Mouse (Mus musculus) ES-E14 (cell line): ENCODE measurements around the gene Mc3r. TPM values are rescaled to one million over a fixed set of nuclear protein-coding genes. Genes with fewer than 3 reads are reported as not detected.

Experiments
- DNase-seq: peaks from one replicate; pipeline ENCODE4 v3.0.0-alpha.2; 2013; ENCODE audit warnings: low read depth, low spot score
- H3K27ac ChIP-seq: 2 replicates; pipeline ENCODE4 v1.5.1; 2012; ENCODE audit warnings: low read depth, mild to moderate bottlenecking, low read length, moderate library complexity, mixed read lengths; ENCODE audit not compliant: poor library complexity, insufficient read depth, severe bottlenecking
- H3K36me3 ChIP-seq: 2 replicates; pipeline ENCODE4 v1.6.1; 2012; ENCODE audit warnings: mild to moderate bottlenecking, low read length, moderate library complexity, mixed read lengths; ENCODE audit not compliant: control insufficient read depth, poor library complexity, insufficient read depth, severe bottlenecking
- H3K4me1 ChIP-seq, 2 experiments: fragments of 150-350 bp in 1 of 2; sonication (generic) in 1 of 2; 2 replicates each; pipeline ENCODE4 v1.6.1; 2012; ENCODE audit warnings: low read length in 2 of 2, mild to moderate bottlenecking in 1 of 2, mixed read lengths in 1 of 2; ENCODE audit not compliant: control insufficient read depth in 2 of 2, insufficient read depth in 2 of 2, poor library complexity in 1 of 2
- H3K4me3 ChIP-seq, 2 experiments: fragments of 150-350 bp in 1 of 2; sonication (generic) in 1 of 2; 2 replicates each; pipeline ENCODE4 v1.5.1; 2012; ENCODE audit warnings: low read length in 2 of 2, low read depth in 1 of 2, mild to moderate bottlenecking in 1 of 2, mixed read lengths in 1 of 2; ENCODE audit not compliant: insufficient read depth in 1 of 2, poor library complexity in 1 of 2, severe bottlenecking in 1 of 2
- H3K9ac ChIP-seq: 2 replicates; pipeline ENCODE4 v1.6.1; 2012; ENCODE audit warnings: low read depth, mild to moderate bottlenecking, low read length, mixed read lengths; ENCODE audit not compliant: poor library complexity, insufficient read depth, severe bottlenecking
- H3K9me3 ChIP-seq: fragments of 150-350 bp; sonication (generic); 2 replicates; pipeline ENCODE4 v1.6.1; 2012; ENCODE audit warnings: low read depth, mild to moderate bottlenecking, low read length; ENCODE audit not compliant: control insufficient read depth, insufficient read depth
- CHD2 ChIP-seq: IDR thresholded peaks from 2 replicates; pipeline ENCODE4 v1.6.1; 2014; ENCODE audit warnings: mild to moderate bottlenecking, low read depth, low read length, inconsistent platforms
- HCFC1 ChIP-seq: IDR thresholded peaks from 2 replicates; pipeline ENCODE4 v1.6.1; 2012; ENCODE audit warnings: low read length, inconsistent platforms, borderline replicate concordance; ENCODE audit not compliant: insufficient read depth
- MAFK ChIP-seq: IDR thresholded peaks from 2 replicates; pipeline ENCODE4 v1.6.1; 2014; ENCODE audit warnings: mild to moderate bottlenecking, low read depth, low read length, inconsistent platforms; ENCODE audit not compliant: insufficient read depth
- ZC3H11A ChIP-seq: IDR thresholded peaks from 2 replicates; pipeline ENCODE4 v1.6.1; 2012; ENCODE audit warnings: low read depth, mild to moderate bottlenecking, inconsistent platforms, low read length, borderline replicate concordance
- ZNF384 ChIP-seq: IDR thresholded peaks from 2 replicates; pipeline ENCODE4 v1.6.1; 2012; ENCODE audit warnings: low read depth, low read length, inconsistent platforms
- in situ Hi-C, 2 experiments: fragments of 600-800 bp; cut with MboI; formaldehyde crosslinking; loops; one replicate each; pipeline ENCODE4 v1.15.1; 2025; ENCODE audit warnings: low sequenced_read_pairs in 2 of 2, inconsistent platforms in 1 of 2; ENCODE audit not compliant: unreplicated experiment in 2 of 2
- total RNA-seq: library from RNA; depleted of rRNA; stranded (reverse); fragments of 300-350 nt; gene quantifications from 2 replicates; pipeline ENCODE4 v1.2.3, GENCODE M21; 2012

Gene Mc3r
- total RNA-seq, 1 experiment: not detected

DNA sequence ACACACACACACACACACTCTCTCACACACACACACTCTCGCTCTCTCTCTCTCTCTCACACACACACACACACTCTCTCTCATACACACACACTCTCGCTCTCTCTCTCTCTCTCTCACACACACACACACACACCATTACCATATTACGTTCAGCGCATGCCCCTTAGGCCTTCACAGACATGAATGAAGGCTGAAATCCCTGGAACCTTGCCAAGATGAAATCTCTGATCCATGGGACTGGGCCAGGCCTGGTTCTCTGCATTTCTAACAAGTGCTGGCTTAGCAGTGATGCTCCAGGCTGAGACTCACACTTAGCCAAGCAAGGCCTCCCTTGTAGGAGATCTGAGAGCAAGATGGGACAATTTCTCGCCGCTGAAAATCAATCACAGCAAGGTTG is 8.1 kb downstream of the Mc3r start:
- in situ Hi-C loops: no loop called here
- no peak for DNase-seq
- no peaks in the 10 kb centered on the region for H3K36me3 ChIP-seq
- H3K4me3 ChIP-seq: no peak overlapping the region
- H3K4me1 ChIP-seq: peaks cover 0 to 7% of the 10 kb centered on the region in 2 experiments; a peak in 1 of 4 replicates
- TF ChIP-seq ZC3H11A (no peak), MAFK (no peak), CHD2 (no peak), HCFC1 (no peak), ZNF384 (no peak)
- no peak overlapping the region for H3K9ac ChIP-seq
- H3K9me3 ChIP-seq: no peaks in the 10 kb centered on the region
- peak overlapping the region; percentile 8; the same call in 1 of the 2 replicates for H3K27ac ChIP-seq

GRCm38 (mm10) chr2:172256956-172257355 is 8.7 kb downstream of the Mc3r start:
- TF ChIP-seq HCFC1 (no peak), ZC3H11A (no peak), MAFK (peak; percentile 42; the same call in 1 of the 2 replicates)
- DNase-seq: no peak
- H3K9ac ChIP-seq: no peak overlapping the region
- H3K36me3 ChIP-seq: no peaks in the 10 kb centered on the region
- in situ Hi-C loops: no loop called here
- peaks cover 0 to 7% of the 10 kb centered on the region in 2 experiments; a peak in 1 of 4 replicates for H3K4me1 ChIP-seq
- peak overlapping the region in 1 of 2 experiments; percentile 23; a peak in 2 of 4 replicates for H3K4me3 ChIP-seq
- H3K9me3 ChIP-seq: no peaks in the 10 kb centered on the region
- no peak overlapping the region for H3K27ac ChIP-seq

DNA sequence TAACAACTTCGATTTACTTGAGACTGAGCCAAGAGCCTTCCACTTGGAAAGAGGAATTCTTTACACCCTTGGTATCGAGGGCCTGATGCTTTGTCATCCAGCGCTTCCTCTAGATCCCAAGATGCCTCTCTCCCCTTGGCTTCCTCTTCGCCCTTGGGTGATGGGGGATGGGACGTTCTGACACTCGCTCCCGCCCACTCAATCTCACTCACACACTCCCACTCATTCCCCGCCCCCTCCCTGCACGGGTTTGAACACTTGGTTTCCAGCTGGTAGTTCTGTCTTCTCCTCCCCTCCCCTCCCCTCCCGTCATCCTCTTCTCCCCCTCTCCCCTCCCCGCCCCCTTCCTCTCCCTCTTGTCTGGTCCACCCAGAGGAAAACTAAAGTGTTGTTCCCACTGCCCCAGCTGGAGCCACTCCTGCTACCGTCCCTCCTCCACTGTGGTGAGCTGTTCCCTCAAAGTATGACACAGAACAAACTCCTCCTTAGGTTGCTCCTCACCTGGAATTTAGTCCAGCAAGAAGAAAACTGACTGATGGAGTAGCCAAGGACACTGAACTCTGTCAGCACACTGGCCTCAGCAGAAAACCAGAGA is 9.3 kb downstream of the Mc3r start:
- Histone ChIP-seq H3K9ac (no peak overlapping the region; the same call in 1 of the 2 replicates), H3K4me1 (peaks cover 0 to 7% of the 10 kb centered on the region in 2 experiments; a peak in 1 of 4 replicates), H3K4me3 (peak overlapping the region; percentile 10 to 23; a peak in 2 of 4 replicates), H3K36me3 (no peaks in the 10 kb centered on the region), H3K9me3 (no peaks in the 10 kb centered on the region), H3K27ac (no peak overlapping the region)
- TF ChIP-seq ZNF384: no peak
- TF ChIP-seq ZC3H11A: no peak
- 0 out of 2 replicates have a peak, but pooled peaks have one; percentile 38 for TF ChIP-seq CHD2
- TF ChIP-seq HCFC1: no peak
- no peak for TF ChIP-seq MAFK
- in situ Hi-C loops: no loop called here
- peak; percentile 81 for DNase-seq

- Histone ChIP-seq H3K36me3 (no peaks in the 10 kb centered on the region), H3K9ac (no peak overlapping the region), H3K27ac (no peak overlapping the region), H3K4me3 (no peak overlapping the region), H3K4me1 (peaks cover 0 to 7% of the 10 kb centered on the region in 2 experiments; a peak in 1 of 4 replicates), H3K9me3 (no peaks in the 10 kb centered on the region)
- in situ Hi-C loops: no loop called here
- no peak for DNase-seq
- TF ChIP-seq HCFC1: no peak
- no peak for TF ChIP-seq ZC3H11A
- TF ChIP-seq ZNF384: no peak
- TF ChIP-seq CHD2: no peak
- TF ChIP-seq MAFK: no peak
These were observed 11.8 kb downstream of the Mc3r start for GRCm38 (mm10) chr2:172260064-172260463.

DNA sequence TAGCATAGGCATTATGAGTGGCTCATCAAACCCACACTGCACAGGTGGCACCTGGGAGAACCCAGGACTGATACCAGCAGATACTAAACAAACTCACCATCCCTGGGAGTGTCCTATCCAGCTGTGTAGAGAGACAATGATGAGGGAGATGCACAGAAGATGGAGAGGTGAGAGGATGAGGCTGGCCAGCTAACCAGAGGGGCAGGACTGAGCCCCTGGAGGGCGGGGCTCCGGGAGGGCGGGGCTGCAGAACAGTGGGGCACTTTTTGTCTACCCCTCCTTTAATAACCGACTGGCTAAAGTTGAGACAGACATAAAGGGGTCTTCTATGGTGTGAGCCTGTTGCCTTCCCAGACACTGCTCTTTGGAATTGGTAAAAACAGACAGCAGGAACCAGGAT is 13.1 kb downstream of the Mc3r start:
- in situ Hi-C loops: no loop called here
- H3K9me3 ChIP-seq: no peaks in the 10 kb centered on the region
- no peak overlapping the region for H3K9ac ChIP-seq
- peaks cover 0 to 6% of the 10 kb centered on the region in 2 experiments; a peak in 1 of 4 replicates for H3K4me1 ChIP-seq
- TF ChIP-seq HCFC1: no peak
- TF ChIP-seq ZC3H11A: no peak
- no peak for TF ChIP-seq ZNF384
- TF ChIP-seq MAFK: no peak
- TF ChIP-seq CHD2: no peak
- no peak overlapping the region for H3K4me3 ChIP-seq
- no peak for DNase-seq
- H3K36me3 ChIP-seq: no peaks in the 10 kb centered on the region
- no peak overlapping the region for H3K27ac ChIP-seq
